Mouse (Mus musculus): Measurements from ENCODE around the gene Cnbd2.

DNA sequence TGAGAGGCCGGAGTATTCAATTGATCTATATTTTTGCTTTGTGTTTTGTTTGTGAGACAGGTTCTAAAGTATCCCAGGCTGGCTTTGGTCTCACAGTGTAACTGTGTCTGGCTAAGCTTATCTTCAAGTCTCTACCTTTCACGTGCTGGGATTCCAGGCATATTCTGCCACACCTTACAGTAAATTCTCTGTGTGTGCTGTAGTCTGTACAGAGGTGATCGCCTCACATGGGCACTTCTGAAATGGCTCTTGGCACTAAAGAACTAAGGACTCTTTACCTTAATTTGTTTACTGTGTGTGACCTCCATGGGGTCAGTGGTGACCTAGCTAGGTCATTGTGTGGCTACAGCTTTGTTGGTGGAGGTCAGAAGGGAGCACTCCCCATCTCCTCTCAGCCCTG is 15.9 kb upstream of the Cnbd2 start:
- TF ChIP-seq CTCF (conservative IDR thresholded peaks at IDR 0.05; ENCODE audit: insufficient read depth, insufficient read length, low read depth, low read length), result no peak
- no peak for TF ChIP-seq POLR2A (IDR thresholded peaks at IDR 0.05; ENCODE audit: low read depth, low read length)

All from kidney, adult 2 months (tissue).